Mouse (Mus musculus) left cerebral cortex, adult 18-20 months (tissue): ENCODE measurements around the gene Gpr162. TPM values are rescaled to one million over a fixed set of nuclear protein-coding genes. Genes with fewer than 3 reads are reported as not detected.

ENCODE experiments used
- DNase-seq, 2 experiments: peaks; one replicate each; pipeline ENCODE4 v3.0.0; 2021 to 2022; ENCODE audit warnings: low spot score in 2 of 2, mixed read lengths in 1 of 2
- total RNA-seq, 2 experiments: library from RNA; stranded (reverse); gene quantifications; 2 replicates each; pipeline ENCODE4 v1.2.3; 2021

Gene Gpr162
- total RNA-seq, 2 experiments from 2014 or later = 212 to 232 TPM

DNA sequence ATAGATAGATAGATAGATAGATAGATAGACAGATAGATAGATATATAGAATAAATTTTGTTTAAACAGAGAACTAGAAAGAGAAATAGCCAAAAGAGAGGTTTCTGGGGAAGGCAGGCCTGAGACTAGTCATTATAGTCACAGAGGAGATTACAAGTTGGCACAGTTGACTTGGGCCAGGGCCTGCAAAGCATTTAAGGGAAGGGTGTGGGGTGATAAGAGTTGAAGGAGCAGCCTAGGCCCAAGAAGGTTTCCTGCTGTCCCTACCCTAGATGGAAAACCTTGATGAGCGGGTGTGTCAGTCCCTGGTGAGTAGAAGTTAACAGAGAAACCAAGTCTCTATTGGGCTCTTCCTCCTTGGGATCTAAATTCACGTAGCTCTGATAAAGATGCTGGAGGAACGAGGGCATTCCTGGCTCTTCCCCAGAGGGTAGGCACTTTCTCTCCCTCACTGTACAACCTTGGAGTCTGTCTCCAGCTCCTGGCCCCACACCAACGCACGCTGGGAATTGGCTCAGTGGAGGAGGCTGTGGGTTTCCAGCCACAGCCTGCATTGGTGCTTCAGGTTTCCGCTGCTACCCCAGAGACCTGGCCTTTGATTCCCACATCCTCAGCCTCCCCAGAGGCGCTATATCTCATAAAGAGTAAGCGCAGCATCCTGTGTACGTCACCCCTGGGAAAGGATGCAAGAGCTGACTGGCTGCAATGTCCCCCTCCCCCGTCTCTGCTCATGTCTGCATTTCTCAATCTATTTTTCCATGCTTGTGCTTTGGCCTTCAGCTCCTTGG is 21.1 kb upstream of the Gpr162 start:
- no peak for DNase-seq

DNA sequence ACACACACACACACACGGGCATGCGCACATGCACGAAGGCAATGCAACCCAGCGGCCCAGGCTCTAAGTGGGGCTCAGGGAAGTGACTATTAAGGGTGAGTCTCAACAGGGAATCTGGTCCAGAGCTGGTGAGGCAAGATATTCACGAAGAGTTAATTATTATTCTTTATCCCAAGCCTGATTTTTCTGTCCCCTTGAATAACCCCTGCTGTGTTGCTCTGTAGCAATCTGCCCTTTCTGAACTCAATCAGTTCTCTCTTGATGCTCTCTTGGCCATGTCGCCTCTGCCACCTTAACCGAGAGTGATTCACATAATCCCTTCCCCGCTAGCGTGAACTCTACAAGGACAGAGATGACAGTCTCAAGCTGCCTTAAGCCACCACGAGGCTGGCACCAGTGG is 19.6 kb upstream of the Gpr162 start:
- no peak for DNase-seq

DNA sequence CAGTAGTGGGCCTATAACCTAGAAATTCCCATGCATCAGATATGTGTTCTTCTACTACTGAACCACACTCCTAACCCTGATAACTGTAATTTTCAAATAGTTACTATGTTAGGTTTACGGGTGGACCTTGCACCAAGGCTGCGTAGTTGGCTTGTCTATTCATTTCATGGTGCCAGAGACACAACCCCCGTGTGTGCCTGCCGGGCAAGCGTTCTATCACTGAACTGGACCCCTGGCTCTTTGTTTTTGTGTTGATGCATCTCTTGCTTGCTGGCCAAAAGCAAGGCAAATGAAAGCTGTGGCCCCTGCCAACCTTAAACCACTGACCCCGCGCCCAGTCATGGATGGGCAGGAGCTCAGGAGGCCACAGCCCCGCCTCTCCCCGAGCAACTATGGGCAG is 18.0 kb upstream of the Gpr162 start:
- DNase-seq = no peak

DNA sequence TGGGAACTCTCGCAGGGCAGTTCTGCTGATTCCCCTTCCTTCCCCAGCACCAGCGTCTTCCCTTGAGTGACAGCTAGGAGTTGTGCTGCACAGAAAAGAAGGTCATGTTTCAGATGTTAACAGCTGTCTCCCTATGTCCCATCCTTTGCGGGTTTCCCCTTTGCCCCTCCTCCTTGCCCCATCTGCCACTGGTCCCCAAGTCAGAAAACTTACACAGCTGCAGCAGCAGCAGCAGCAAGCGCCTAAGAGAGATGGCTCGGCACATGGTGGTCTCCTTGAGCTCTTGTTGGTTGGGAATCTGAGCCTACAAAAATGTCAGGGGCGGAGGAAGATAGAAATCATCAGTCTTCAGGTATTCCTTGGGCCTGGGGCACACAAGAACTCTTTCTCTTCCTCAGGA is 15.6 kb upstream of the Gpr162 start:
- no peak for DNase-seq

DNA sequence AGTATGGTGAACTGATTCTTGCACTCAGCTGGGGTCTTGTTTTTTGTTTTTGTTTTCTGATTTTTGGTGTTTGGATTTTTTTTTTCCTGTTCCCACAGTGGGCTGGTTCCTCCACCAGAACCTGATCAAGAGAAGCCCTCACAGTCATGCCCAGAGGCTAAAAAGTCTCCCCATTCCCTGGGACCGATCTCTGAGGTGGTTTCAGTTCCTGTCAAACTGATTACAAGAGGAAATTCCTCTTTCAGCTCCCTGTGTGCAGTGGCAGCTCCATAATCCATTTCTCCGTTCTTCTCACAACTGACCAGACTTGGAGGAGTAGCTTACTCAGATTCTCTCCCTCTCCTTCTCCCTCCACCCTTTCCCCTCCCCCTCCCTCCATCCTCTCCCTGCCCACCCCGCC is 10.6 kb upstream of the Gpr162 start:
- DNase-seq = no peak

DNA sequence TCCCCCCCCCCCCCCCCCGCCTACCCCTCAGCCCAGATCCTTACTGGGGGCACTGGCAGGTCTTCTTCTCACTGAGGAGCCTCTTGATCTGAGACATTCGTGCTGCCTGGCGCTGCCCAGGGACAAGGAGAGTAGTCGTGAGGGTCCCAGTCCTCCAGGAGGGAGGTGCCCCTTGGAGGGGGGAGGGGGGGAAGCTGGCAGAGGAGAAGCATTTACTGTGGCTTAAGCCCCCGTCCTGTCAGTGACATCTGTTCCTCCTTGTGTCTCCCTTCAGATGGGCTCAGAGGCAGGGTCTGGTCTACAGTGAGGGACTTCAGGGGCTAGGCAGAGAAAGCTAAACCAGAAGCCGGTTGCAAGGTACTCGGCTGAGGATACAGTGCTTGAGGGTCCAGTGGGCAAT is 2.8 kb upstream of the Gpr162 start:
- no peak for DNase-seq

DNA sequence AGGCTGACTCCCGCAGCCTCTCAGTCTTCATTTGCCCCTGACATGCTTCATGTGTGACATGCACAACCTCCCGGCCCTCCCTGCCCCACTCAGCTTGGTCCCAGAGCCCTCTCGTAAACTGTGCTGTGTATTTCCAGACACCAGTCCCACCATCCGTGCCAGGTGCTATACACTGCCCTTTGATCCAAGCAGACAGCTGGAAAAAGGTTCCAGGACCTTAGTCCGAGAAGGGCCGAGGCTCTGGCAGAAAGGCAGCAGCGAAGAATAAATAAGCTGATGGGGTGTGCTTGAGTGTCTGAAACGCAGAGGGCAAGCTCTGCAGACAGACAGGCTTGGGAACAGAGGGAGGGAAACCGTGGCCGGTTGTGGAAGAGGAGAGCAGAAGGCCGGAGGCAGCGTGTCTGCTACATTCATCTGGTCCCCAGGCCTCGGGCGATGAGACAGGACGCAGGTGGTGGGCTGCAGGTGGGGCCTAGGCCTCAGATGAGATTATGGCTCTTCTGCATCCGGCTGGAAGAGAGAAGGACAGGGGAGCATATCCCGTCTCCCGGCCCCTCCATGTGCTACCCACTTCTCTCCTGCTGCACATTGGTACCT is 2.1 kb upstream of the Gpr162 start:
- DNase-seq = no peak

DNA sequence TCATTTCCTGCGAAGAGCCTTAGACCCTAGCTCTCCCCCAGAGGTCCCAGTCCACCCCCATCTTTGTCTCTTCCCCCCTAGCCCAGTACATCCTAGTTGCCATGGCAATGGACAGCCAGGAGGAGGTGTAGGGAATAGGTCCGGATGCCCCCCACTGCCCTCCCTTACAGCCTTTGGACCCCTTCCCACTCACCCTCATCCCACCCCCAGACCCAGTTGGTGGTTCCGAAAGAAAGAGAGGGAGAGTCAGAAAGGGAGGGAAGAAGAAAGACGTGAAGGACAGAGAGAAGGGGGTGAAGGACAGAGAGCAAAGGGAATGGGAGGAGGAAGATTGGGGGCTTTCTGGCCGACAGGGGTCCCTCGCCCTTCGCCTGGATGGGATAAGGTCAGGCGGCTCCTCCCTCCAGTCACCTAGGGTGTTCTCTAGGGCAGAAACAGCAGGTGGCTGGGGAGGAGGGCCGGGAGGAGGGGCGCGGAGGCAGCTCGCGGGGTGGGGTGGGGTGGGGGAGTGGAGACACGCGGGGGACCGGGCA is 592 bp downstream of the Gpr162 start:
- DNase-seq = no peak

DNA sequence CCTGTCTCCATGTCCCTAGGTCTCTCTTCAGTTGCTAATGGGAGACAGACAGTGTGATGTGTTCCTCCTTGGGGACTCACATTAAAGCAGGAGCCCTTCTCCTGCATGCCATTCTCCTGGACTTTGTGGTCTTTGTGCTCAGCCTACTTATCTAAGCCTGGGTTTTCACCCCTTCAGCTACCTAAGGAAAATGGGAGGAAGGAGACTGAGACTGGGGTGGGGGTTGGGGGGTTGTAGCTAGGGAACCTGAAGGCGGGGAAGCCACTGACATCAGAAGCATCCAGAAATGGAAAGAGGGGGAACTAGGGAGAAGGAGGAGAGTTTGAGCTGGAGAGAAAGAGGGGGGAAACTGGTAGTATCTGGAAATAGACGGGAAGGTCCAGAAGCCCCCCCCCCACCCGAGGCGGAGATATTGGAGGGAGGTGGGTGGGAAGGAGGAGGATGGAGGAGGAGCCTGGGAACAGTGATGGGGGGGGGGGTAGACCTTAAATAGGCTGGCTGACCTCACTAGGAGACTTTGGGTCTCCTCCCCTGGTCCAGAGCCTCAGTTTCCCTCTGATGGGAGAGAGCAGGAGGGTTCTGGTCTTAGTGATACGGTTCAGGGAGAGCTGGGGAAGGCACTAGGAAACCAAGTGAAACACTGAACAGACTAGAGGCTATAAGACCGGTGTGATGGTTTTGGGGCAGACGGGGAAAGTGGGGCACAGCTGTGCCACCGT is 1.2 kb downstream of the Gpr162 start:
- peak; percentile 36 to 42 for DNase-seq

DNA sequence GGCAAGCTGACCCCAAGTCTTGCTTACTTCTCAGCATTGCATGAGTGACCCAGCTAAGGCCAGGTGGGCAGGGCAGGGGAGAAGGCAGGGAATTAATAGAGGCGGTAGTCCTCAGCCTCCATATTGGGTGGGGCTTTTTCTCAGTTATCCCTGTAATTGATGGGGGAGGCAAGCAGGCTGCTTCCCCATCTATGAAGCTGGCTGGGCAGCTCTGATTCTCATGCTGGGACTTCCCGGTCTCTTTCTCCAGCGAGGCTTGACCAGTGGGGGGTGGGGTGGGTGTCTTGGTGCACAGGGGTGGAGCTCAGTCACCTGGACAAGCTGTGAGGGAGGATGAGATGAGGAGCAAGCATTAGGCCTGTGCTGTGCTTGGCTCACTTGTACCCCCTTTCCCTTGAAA is 2.0 kb downstream of the Gpr162 start:
- DNase-seq = no peak

DNA sequence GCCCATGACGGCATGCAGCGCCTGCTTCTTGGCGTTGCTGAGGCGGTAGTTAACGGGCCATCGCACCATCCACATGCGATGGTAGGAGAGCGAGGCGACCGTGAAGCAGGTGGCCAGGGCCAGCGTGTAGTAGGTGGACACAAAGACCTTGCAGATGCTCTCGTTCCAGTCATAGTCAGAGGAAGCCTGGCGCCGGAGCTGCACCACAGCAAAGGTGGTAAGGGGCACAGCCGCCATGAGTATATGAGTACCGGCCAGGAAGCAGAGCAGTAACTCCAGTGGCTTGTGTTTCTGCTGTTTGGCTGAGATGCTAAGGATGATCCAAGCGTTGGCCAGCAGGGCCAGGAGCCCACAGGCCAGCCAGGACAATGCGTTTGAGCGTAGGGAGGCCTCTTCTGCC is 2.5 kb downstream of the Gpr162 start:
- DNase-seq = peak in 1 of 2 experiments; percentile 36

DNA sequence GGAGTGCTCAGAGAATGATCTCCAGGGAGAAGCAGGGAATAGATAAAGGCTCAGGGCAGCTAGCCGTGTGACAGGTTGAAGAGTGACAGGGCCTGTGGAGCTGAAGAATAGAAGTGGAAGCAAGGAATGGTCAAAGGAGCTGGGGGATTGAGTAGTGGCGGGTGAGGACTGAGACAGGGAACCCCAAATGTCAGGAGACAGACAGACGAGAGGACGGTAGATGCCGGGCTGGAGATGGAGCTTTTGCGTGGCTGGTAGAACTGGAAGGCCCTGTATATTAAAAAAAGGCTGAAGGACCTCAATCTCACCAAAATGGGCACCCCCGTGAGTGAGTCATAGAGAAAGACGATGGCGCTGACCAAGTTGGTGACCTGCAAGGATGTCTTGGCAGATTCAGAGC is 3.3 kb downstream of the Gpr162 start:
- DNase-seq = peak in 1 of 2 experiments; percentile 28

DNA sequence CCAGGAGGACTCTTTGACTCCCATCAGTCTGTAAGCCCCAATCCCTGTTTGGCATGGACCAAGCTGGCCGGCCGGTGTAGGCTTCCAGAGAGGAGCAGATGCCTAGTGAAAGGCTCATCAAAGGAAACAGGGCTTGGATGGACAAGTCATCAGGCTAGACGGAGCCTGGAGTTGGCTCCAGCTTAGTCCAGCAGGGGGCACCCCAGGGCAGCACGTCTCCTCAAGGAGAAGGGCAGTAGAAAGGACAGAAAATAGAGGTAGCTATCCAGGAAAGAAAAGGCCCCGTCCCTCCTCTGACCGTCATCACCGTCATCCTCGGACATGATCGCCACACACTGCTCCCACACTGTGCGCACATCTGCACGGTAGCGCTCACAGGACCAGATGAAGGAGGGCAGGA is 4.1 kb downstream of the Gpr162 start:
- DNase-seq = peak; percentile 91 to 94

DNA sequence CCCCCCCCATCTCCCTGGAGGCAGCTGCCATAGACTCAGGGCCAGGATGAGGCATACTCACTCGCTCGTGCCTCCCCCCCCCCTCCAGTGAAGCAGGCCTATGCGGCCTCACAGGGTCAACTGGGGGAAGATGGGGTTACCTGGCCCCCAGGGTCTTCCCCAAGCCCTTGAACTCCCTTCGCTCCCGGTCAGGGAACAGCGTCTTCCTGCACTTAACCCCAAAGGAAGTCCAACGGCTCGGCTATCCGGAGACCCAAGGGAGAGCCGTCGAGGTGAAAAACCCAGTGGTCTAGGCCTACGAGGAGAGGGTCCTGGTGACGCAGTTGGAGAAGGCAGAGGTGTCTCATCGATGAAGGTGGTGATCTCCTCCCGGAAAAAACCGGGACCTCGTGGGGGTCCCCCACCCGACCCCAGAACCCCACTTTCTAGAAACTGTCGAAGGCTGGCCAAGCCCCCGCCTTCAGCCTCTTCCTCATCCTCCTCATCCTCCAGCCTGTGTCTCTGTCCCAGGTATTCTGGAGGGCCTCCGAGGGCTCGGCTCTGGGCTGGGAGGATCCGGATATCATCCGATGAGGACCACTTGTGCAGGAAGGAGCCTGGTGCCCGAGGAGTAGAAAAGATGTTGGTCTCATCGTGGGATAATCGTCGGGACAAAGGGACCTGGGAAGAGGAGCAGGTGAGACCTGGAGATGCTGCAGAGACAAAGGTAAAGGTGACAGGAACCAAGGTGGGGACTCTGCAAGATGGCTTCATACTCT is 5.0 kb downstream of the Gpr162 start:
- no peak for DNase-seq

DNA sequence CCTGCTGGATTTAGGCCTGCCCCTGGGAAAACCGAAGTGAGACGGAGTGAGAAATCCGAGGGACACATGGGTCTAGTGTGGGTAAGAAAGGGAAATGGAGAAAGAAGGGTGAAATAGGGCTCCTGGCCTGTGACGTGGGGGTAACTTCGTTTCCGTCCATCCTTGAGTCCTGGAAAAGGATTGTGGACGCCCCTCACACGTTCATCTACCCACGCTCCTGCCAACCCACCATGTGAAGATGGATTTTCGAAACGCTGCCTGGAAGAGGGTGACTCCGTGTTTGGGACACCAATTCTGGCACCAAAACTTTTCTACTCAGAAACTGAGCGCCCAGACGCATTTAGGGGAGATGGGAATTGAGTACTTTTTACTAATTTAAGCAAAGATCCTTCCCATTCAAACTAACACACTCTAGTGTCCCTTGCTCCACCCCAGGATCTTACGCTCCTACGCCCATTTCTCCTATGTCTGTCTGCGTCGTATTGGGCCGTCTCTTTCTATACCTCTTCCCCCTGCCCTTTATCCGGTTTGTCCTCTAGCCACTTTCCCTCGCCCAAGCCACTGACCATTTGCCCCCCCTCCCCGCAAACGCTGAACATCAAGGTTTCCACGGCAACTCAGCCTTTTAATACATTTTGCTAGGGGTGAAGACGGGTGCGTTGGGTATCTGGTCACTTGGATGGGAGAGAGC is 5.8 kb downstream of the Gpr162 start:
- peak in 1 of 2 experiments; percentile 64 for DNase-seq

DNA sequence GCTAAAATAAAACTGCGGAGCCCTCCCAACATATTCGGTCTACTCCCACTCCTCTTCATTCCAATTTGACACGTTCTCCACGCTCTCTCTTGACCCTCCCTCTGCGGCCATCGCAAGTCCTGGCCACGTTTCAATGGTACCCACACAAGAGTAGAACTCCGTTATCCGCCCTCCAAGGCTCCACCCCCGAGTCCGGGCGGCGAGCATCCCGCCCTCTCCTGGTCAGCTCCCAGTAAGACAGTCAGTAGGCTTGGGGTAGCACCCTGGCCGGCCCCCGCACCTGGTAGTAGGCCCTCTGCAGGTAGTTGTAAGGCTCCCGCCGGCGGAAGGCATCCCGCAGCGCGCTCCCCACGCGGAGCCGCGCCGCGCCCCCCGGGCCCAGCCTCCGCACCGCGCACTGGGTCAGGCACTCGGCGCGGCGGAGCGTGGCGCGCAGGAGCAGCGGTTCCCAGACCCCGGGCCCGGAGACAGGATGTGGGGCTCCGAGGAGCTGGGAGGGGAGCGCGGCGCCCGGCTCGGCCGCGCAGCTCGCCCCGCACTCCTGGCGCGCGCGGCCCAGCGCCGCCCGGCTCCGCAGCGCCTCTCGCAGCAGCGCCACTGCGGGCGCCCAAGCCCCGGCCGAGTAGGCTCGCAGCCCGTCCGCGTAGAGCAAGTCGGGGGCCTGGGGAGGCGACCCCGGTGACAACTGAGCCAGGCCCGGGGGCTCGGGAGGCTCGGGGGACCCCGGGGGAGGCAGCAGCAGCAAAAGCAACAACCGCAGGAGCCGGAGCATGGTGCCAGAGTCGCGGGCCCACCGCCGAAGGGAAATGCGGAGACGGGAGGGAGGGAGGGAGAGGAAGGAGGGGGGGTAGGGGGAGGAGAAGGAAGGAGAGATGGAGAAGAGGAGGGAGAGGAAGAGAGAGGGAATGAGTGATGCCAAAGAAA is 6.6 kb downstream of the Gpr162 start, which contains the start of gene P3h3:
P3h3 (minus strand) TSS at position 837 of the 924 bp plus-strand sequence.
- DNase-seq = peak; percentile 78 to 89

DNA sequence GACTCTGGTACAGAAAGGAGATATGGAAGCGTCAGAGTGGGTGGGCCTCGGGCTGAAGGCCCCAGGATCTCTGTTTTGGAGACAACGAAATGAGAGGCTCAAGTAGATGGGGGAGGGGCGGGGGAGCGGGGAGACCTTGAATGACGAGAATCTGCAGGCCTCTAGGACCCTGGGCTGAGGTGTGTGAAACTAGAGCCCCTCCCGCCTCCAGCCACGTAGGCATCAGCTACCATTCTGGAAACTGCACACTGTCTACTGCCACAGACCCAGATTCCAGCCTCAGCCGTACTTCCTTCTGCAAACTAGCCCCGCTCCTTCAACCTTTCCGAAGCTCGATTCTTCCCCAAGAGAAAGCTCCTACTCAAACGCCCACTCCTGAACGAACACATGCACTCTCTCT is 7.5 kb downstream of the Gpr162 start:
- DNase-seq = peak in 1 of 2 experiments; percentile 55

DNA sequence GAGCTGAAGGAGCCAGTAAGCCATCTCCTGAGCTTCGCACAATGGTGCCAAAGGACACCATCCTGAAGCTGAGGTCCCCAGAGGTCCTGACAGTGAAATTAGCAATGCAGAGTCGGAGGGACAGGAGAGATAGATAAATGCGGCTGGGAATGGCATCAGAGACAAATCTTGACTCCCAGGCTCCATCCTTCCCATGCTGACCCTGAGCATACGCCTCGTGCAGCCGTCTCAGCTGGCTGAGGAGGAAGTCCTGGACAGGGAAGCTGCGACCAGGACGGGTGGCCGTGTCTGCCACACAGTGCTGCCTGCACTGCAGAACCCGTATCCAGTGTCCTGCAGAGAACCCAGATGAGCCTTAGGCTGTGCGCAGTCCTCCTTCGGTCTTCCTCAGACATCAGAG is 9.1 kb downstream of the Gpr162 start:
- no peak for DNase-seq

DNA sequence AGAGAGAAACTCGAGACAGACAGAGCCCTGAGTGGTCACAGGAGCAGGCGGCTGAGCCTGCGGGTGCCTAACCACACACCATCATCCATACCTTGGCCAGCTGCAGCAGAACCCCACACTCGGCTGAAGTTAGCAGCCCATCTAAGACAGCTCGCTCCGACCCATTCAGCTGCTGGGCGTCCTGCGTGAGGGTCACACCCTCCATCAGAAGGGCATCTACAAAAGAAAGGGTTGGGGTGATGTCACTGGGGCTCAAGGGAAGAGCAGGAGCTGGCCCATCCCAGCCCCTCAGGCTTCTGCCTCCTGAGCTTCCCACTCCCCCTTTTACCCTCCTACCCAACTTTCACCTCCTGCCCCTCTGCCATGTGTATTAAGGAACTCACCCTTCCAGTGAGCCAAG is 13.2 kb downstream of the Gpr162 start:
- DNase-seq = no peak
